Mouse (Mus musculus) CH12.LX (cell line): ENCODE measurements at regions not wholly inside any gene's neighbourhood (a gene's known extent, or its start where the extent isn't known, plus 50 kb on each side); places are given as distances from the start of the nearest gene placed in this dataset.

Experiments
- DNase-seq: peaks from one replicate; pipeline ENCODE4 v3.0.0-alpha.2; 2013; ENCODE audit errors: extremely low read depth
- H3K27ac ChIP-seq: 2 replicates; pipeline ENCODE4 v1.5.1; 2012; ENCODE audit warnings: low read depth, mild to moderate bottlenecking, control low read depth, moderate library complexity; ENCODE audit not compliant: insufficient read depth
- H3K27me3 ChIP-seq: replicated peaks from 2 replicates; pipeline ENCODE3; 2012; ENCODE audit warnings: inconsistent platforms
- H3K36me3 ChIP-seq, 2 experiments: replicated peaks in 1 of 2; 2 replicates each; pipeline versions ENCODE3 to v1.6.1; 2012; ENCODE audit warnings: inconsistent platforms in 1 of 2, low read length in 1 of 2, mild to moderate bottlenecking in 1 of 2, mixed read lengths in 1 of 2, moderate library complexity in 1 of 2; ENCODE audit not compliant: control insufficient read depth in 1 of 2, insufficient read depth in 1 of 2
- H3K4me1 ChIP-seq, 2 experiments: 2 replicates each; pipeline ENCODE4 v1.6.1; 2012; ENCODE audit warnings: inconsistent platforms in 1 of 2, moderate library complexity in 1 of 2; ENCODE audit not compliant: insufficient read depth in 2 of 2, control insufficient read depth in 1 of 2
- H3K4me2 ChIP-seq: 2 replicates; pipeline ENCODE4 v1.6.1; 2012; ENCODE audit warnings: low read depth, mild to moderate bottlenecking, control low read depth; ENCODE audit not compliant: poor library complexity, insufficient read depth, severe bottlenecking
- H3K4me3 ChIP-seq, 3 experiments: fragments of 150-350 bp in 1 of 3; sonication (generic) in 1 of 3; replicated peaks in 1 of 3; 2 replicates each; pipeline versions ENCODE3 to v1.5.1; 2011 to 2012; ENCODE audit warnings: low read depth in 2 of 3, low read length in 2 of 3, mild to moderate bottlenecking in 2 of 3, moderate library complexity in 2 of 3, control low read depth in 1 of 3, improper control_type of control experiment in 1 of 3, inconsistent platforms in 1 of 3, mixed read lengths in 1 of 3; ENCODE audit not compliant: poor library complexity in 1 of 3
- H3K79me2 ChIP-seq: replicated peaks from 2 replicates; pipeline ENCODE4 v1.6.1; 2012; ENCODE audit warnings: mild to moderate bottlenecking, moderate library complexity; ENCODE audit not compliant: control insufficient read depth, poor library complexity, insufficient read depth, severe bottlenecking; ENCODE audit errors: extremely low read depth
- H3K9ac ChIP-seq: 2 replicates; pipeline ENCODE4 v1.6.1; 2012; ENCODE audit warnings: low read depth, mild to moderate bottlenecking, control low read depth, moderate library complexity; ENCODE audit not compliant: insufficient read depth
- H3K9me3 ChIP-seq: replicated peaks from 2 replicates; pipeline ENCODE3; 2012; ENCODE audit warnings: low read length, inconsistent platforms, mixed read lengths
- BHLHE40 ChIP-seq: IDR thresholded peaks from 2 replicates; pipeline ENCODE4 v1.6.1; 2011; ENCODE audit warnings: mild to moderate bottlenecking, low read depth, low read length, improper control_type of control experiment
- ELF1 ChIP-seq: IDR thresholded peaks from 2 replicates; pipeline ENCODE4 v1.6.1; 2014; ENCODE audit warnings: low read depth, mild to moderate bottlenecking, inconsistent platforms, low read length, improper control_type of control experiment
- EP300 ChIP-seq: IDR thresholded peaks from 2 replicates; pipeline ENCODE4 v1.6.1; 2011; ENCODE audit warnings: low read length, improper control_type of control experiment
- MAFK ChIP-seq: IDR thresholded peaks from 2 replicates; pipeline ENCODE4 v1.6.1; 2011; ENCODE audit warnings: low read length, improper control_type of control experiment; ENCODE audit not compliant: insufficient replicate concordance
- MAZ ChIP-seq: IDR thresholded peaks from 2 replicates; pipeline ENCODE4 v1.6.1; 2012; ENCODE audit warnings: low read depth, mild to moderate bottlenecking, inconsistent platforms, low read length, improper control_type of control experiment, moderate library complexity
- MYC ChIP-seq: IDR thresholded peaks from 2 replicates; pipeline ENCODE4 v1.6.1; 2011; ENCODE audit warnings: low read depth, mild to moderate bottlenecking, improper control_type of control experiment, low read length
- POLR2AphosphoS2 ChIP-seq: IDR thresholded peaks from 2 replicates; pipeline ENCODE4 v1.6.1; 2011; ENCODE audit warnings: low read depth, low read length, improper control_type of control experiment
- RCOR1 ChIP-seq: conservative IDR thresholded peaks from 2 replicates; pipeline ENCODE4 v1.6.1; 2012; ENCODE audit warnings: low read depth, mild to moderate bottlenecking, inconsistent platforms, low read length, improper control_type of control experiment
- USF2 ChIP-seq: conservative IDR thresholded peaks from 2 replicates; pipeline ENCODE4 v1.6.1; 2011; ENCODE audit warnings: low read depth, low read length, improper control_type of control experiment
- ZMIZ1 ChIP-seq: IDR thresholded peaks from 2 replicates; pipeline ENCODE4 v1.6.1; 2012; ENCODE audit warnings: low read depth, mild to moderate bottlenecking, inconsistent platforms, low read length, improper control_type of control experiment
- dilution Hi-C: fragments of 300-500 bp; cut with MboI; formaldehyde crosslinking; loops from 2 replicates; pipeline ENCODE4 v1.14.3; 2020; ENCODE audit warnings: low sequenced_read_pairs; ENCODE audit not compliant: extremely low pct_unique_long_range_greater_than_20kb, extremely low pct_ligation_motif_present
- in situ Hi-C: fragments of 300-500 bp; cut with MboI; formaldehyde crosslinking; loops from 3 replicates; pipeline ENCODE4 v1.14.3; 2019; ENCODE audit warnings: low sequenced_read_pairs, low pct_ligation_motif_present, low pct_unique_long_range_greater_than_20kb, mixed read lengths

GRCm38 (mm10) chr6:101429634-101430033 lies 51.9 kb upstream of the Pdzrn3 start:
- no peak for DNase-seq
- Histone ChIP-seq H3K4me2 (no peak overlapping the region), H3K4me1 (no peaks in the 10 kb centered on the region), H3K9me3 (peaks cover 69% of the 10 kb centered on the region), H3K36me3 (no peaks in the 10 kb centered on the region), H3K27me3 (no peaks in the 10 kb centered on the region), H3K4me3 (no peak overlapping the region), H3K9ac (no peak overlapping the region), H3K79me2 (no peaks in the 10 kb centered on the region), H3K27ac (no peak overlapping the region)
- in situ Hi-C loops: no loop called here
- no peak for TF ChIP-seq ELF1
- no peak for TF ChIP-seq MAFK
- TF ChIP-seq EP300: no peak
- TF ChIP-seq MAZ: no peak
- no peak for TF ChIP-seq RCOR1
- no peak for TF ChIP-seq MYC
- TF ChIP-seq ZMIZ1: no peak
- no peak for TF ChIP-seq BHLHE40
- TF ChIP-seq POLR2AphosphoS2: no peak
- TF ChIP-seq USF2: no peak
- dilution Hi-C loops: no loop called here
